Mouse (Mus musculus): ENCODE results near the gene Eps8. TPM values are rescaled to one million over a fixed set of nuclear protein-coding genes. Genes with fewer than 3 reads are reported as not detected.

Eps8 gene
- polyA plus RNA-seq, 1 experiment from 2014 or later, result 61.3 TPM

GRCm38 (mm10) chr6:137670820-137671219 lies 16.1 kb upstream of the Eps8 start:
- Histone ChIP-seq H3K27me3 (replicated peaks; ENCODE audit: control insufficient read depth, insufficient read depth, low read length) (no peaks in the 10 kb centered on the region), H3K27ac (ENCODE audit: low read depth) (no peak overlapping the region), H3K4me1 (replicated peaks; ENCODE audit: control insufficient read depth, insufficient read depth, low read length) (no peaks in the 10 kb centered on the region), H3K4me3 (ENCODE audit: low read depth, low read length) (no peak overlapping the region), H3K4me2 (ENCODE audit: low read length) (no peak overlapping the region), H3K9ac (ENCODE audit: low read length) (no peak overlapping the region), H3K9me3 (ENCODE audit: control insufficient read depth, low read length) (no peaks in the 10 kb centered on the region), H3K36me3 (ENCODE audit: control insufficient read depth, insufficient read depth, low read length) (no peaks in the 10 kb centered on the region)
- no peak for ATAC-seq (replicated peaks; ENCODE audit: low FRiP score, low TSS enrichment, low read depth)
- WGBS, result 91% methylated on average over 9 of the region's 9 CpGs
- no peak for DNase-seq (ENCODE audit: low spot score)

GRCm38 (mm10) chr6:137669876-137670275 lies 15.2 kb upstream of the Eps8 start:
- Histone ChIP-seq H3K36me3 (ENCODE audit: control insufficient read depth, insufficient read depth, low read length) (no peaks in the 10 kb centered on the region), H3K4me1 (replicated peaks; ENCODE audit: control insufficient read depth, insufficient read depth, low read length) (no peaks in the 10 kb centered on the region), H3K4me3 (ENCODE audit: low read depth, low read length) (no peak overlapping the region), H3K9ac (ENCODE audit: low read length) (no peak overlapping the region), H3K4me2 (ENCODE audit: low read length) (no peak overlapping the region), H3K27ac (ENCODE audit: low read depth) (no peak overlapping the region), H3K27me3 (replicated peaks; ENCODE audit: control insufficient read depth, insufficient read depth, low read length) (no peaks in the 10 kb centered on the region), H3K9me3 (ENCODE audit: control insufficient read depth, low read length) (no peaks in the 10 kb centered on the region)
- ATAC-seq (replicated peaks; ENCODE audit: low FRiP score, low TSS enrichment, low read depth), result no peak
- no peak for DNase-seq (ENCODE audit: low spot score)
- WGBS, result 87% methylated on average over 3 of the region's 3 CpGs

GRCm38 (mm10) chr6:137669433-137669832 lies 14.8 kb upstream of the Eps8 start:
- H3K27me3 ChIP-seq (replicated peaks; ENCODE audit: control insufficient read depth, insufficient read depth, low read length), result no peaks in the 10 kb centered on the region
- H3K9ac ChIP-seq (ENCODE audit: low read length), result no peak overlapping the region
- no peak overlapping the region for H3K4me3 ChIP-seq (ENCODE audit: low read depth, low read length)
- H3K4me2 ChIP-seq (ENCODE audit: low read length), result no peak overlapping the region
- H3K4me1 ChIP-seq (replicated peaks; ENCODE audit: control insufficient read depth, insufficient read depth, low read length), result no peaks in the 10 kb centered on the region
- no peak overlapping the region for H3K27ac ChIP-seq (ENCODE audit: low read depth)
- DNase-seq (ENCODE audit: low spot score) (no peak), ATAC-seq (replicated peaks; ENCODE audit: low FRiP score, low TSS enrichment, low read depth) (no peak)
- H3K9me3 ChIP-seq (ENCODE audit: control insufficient read depth, low read length), result no peaks in the 10 kb centered on the region
- H3K36me3 ChIP-seq (ENCODE audit: control insufficient read depth, insufficient read depth, low read length), result no peaks in the 10 kb centered on the region
- 85% methylated on average over 1 of the region's 1 CpGs for WGBS

GRCm38 (mm10) chr6:137668331-137668730 lies 13.7 kb upstream of the Eps8 start:
- Histone ChIP-seq H3K9me3 (ENCODE audit: control insufficient read depth, low read length) (no peaks in the 10 kb centered on the region), H3K36me3 (ENCODE audit: control insufficient read depth, insufficient read depth, low read length) (no peaks in the 10 kb centered on the region), H3K27me3 (replicated peaks; ENCODE audit: control insufficient read depth, insufficient read depth, low read length) (no peaks in the 10 kb centered on the region), H3K9ac (ENCODE audit: low read length) (no peak overlapping the region), H3K4me1 (replicated peaks; ENCODE audit: control insufficient read depth, insufficient read depth, low read length) (no peaks in the 10 kb centered on the region), H3K4me3 (ENCODE audit: low read depth, low read length) (no peak overlapping the region), H3K27ac (ENCODE audit: low read depth) (no peak overlapping the region), H3K4me2 (ENCODE audit: low read length) (no peak overlapping the region)
- DNase-seq (ENCODE audit: low spot score) (no peak), ATAC-seq (replicated peaks; ENCODE audit: low FRiP score, low TSS enrichment, low read depth) (no peak)
- 62% methylated on average over 3 of the region's 3 CpGs for WGBS

GRCm38 (mm10) chr6:137667665-137668064 lies 13.0 kb upstream of the Eps8 start:
- DNase-seq (ENCODE audit: low spot score) (no peak), ATAC-seq (replicated peaks; ENCODE audit: low FRiP score, low TSS enrichment, low read depth) (no peak)
- Histone ChIP-seq H3K27me3 (replicated peaks; ENCODE audit: control insufficient read depth, insufficient read depth, low read length) (no peaks in the 10 kb centered on the region), H3K9me3 (ENCODE audit: control insufficient read depth, low read length) (no peaks in the 10 kb centered on the region), H3K4me3 (ENCODE audit: low read depth, low read length) (no peak overlapping the region), H3K9ac (ENCODE audit: low read length) (no peak overlapping the region), H3K4me2 (ENCODE audit: low read length) (no peak overlapping the region), H3K27ac (ENCODE audit: low read depth) (no peak overlapping the region), H3K36me3 (ENCODE audit: control insufficient read depth, insufficient read depth, low read length) (no peaks in the 10 kb centered on the region), H3K4me1 (replicated peaks; ENCODE audit: control insufficient read depth, insufficient read depth, low read length) (no peaks in the 10 kb centered on the region)
- 67% methylated on average over 3 of the region's 3 CpGs for WGBS

- DNase-seq (ENCODE audit: low spot score), result no peak
Observed at GRCm38 (mm10) chr6:137664936-137665335, 10.3 kb upstream of the Eps8 start.

GRCm38 (mm10) chr6:137661583-137662365 lies 7.1 kb upstream of the Eps8 start:
- no peak overlapping the region for H3K9ac ChIP-seq (ENCODE audit: low read length)
- no peaks in the 10 kb centered on the region for H3K27me3 ChIP-seq (replicated peaks; ENCODE audit: control insufficient read depth, insufficient read depth, low read length)
- H3K4me1 ChIP-seq (replicated peaks; ENCODE audit: control insufficient read depth, insufficient read depth, low read length), result no peaks in the 10 kb centered on the region
- ATAC-seq (replicated peaks; ENCODE audit: low FRiP score, low TSS enrichment, low read depth) (no peak), DNase-seq (ENCODE audit: low spot score) (no peak)
- H3K36me3 ChIP-seq (ENCODE audit: control insufficient read depth, insufficient read depth, low read length), result no peaks in the 10 kb centered on the region
- no peak overlapping the region for H3K27ac ChIP-seq (ENCODE audit: low read depth)
- no peaks in the 10 kb centered on the region for H3K9me3 ChIP-seq (ENCODE audit: control insufficient read depth, low read length)
- H3K4me3 ChIP-seq (ENCODE audit: low read depth, low read length), result no peak overlapping the region
- 89% methylated on average over 23 of the region's 23 CpGs for WGBS
- no peak overlapping the region for H3K4me2 ChIP-seq (ENCODE audit: low read length)

More at GRCm38 (mm10) chr6:137664936-137665335, 10.3 kb upstream of the Eps8 start:
- Histone ChIP-seq H3K27me3 (replicated peaks; ENCODE audit: control insufficient read depth, insufficient read depth, low read length) (no peaks in the 10 kb centered on the region), H3K36me3 (ENCODE audit: control insufficient read depth, insufficient read depth, low read length) (no peaks in the 10 kb centered on the region), H3K9ac (ENCODE audit: low read length) (no peak overlapping the region), H3K27ac (ENCODE audit: low read depth) (no peak overlapping the region), H3K4me3 (ENCODE audit: low read depth, low read length) (no peak overlapping the region), H3K4me1 (replicated peaks; ENCODE audit: control insufficient read depth, insufficient read depth, low read length) (no peaks in the 10 kb centered on the region), H3K4me2 (ENCODE audit: low read length) (no peak overlapping the region), H3K9me3 (ENCODE audit: control insufficient read depth, low read length) (no peaks in the 10 kb centered on the region)
- no peak for ATAC-seq (replicated peaks; ENCODE audit: low FRiP score, low TSS enrichment, low read depth)
- 70% methylated on average over 3 of the region's 3 CpGs for WGBS

- WGBS, result 74% methylated on average over 12 of the region's 12 CpGs
- DNase-seq (ENCODE audit: low spot score), result no peak
Observed at GRCm38 (mm10) chr6:137658426-137659088, 3.9 kb upstream of the Eps8 start.

GRCm38 (mm10) chr6:137657203-137657602 lies 2.5 kb upstream of the Eps8 start:
- ATAC-seq (replicated peaks; ENCODE audit: low FRiP score, low TSS enrichment, low read depth) (no peak), DNase-seq (ENCODE audit: low spot score) (no peak)
- Histone ChIP-seq H3K4me3 (ENCODE audit: low read depth, low read length) (no peak overlapping the region), H3K36me3 (ENCODE audit: control insufficient read depth, insufficient read depth, low read length) (no peaks in the 10 kb centered on the region), H3K9me3 (ENCODE audit: control insufficient read depth, low read length) (no peaks in the 10 kb centered on the region), H3K27ac (ENCODE audit: low read depth) (no peak overlapping the region), H3K4me2 (ENCODE audit: low read length) (no peak overlapping the region), H3K27me3 (replicated peaks; ENCODE audit: control insufficient read depth, insufficient read depth, low read length) (no peaks in the 10 kb centered on the region), H3K4me1 (replicated peaks; ENCODE audit: control insufficient read depth, insufficient read depth, low read length) (no peaks in the 10 kb centered on the region), H3K9ac (ENCODE audit: low read length) (no peak overlapping the region)
- 78% methylated on average over 6 of the region's 6 CpGs for WGBS

More at GRCm38 (mm10) chr6:137658426-137659088, 3.9 kb upstream of the Eps8 start:
- Histone ChIP-seq H3K4me1 (replicated peaks; ENCODE audit: control insufficient read depth, insufficient read depth, low read length) (no peaks in the 10 kb centered on the region), H3K36me3 (ENCODE audit: control insufficient read depth, insufficient read depth, low read length) (no peaks in the 10 kb centered on the region), H3K9me3 (ENCODE audit: control insufficient read depth, low read length) (no peaks in the 10 kb centered on the region), H3K9ac (ENCODE audit: low read length) (no peak overlapping the region), H3K4me2 (ENCODE audit: low read length) (no peak overlapping the region), H3K27me3 (replicated peaks; ENCODE audit: control insufficient read depth, insufficient read depth, low read length) (no peaks in the 10 kb centered on the region), H3K27ac (ENCODE audit: low read depth) (no peak overlapping the region), H3K4me3 (ENCODE audit: low read depth, low read length) (no peak overlapping the region)
- ATAC-seq (replicated peaks; ENCODE audit: low FRiP score, low TSS enrichment, low read depth), result no peak

Measured in intestine, embryonic 14.5 days (tissue).